Mouse (Mus musculus): ENCODE data around the gene Kif5c. TPM values are rescaled to one million over a fixed set of nuclear protein-coding genes. Genes with fewer than 3 reads are reported as not detected.

Kif5c gene
- polyA plus RNA-seq, 1 experiment from 2014 or later = 11.3 TPM

GRCm38 (mm10) chr2:49815696-49816320 is 196.7 kb downstream of the Kif5c start:
- 55% methylated on average over 3 of the region's 3 CpGs for WGBS
- peak; percentile 87 for ATAC-seq (replicated peaks; ENCODE audit: low FRiP score, low TSS enrichment, low read depth)
- H3K4me3 ChIP-seq (ENCODE audit: low read depth, low read length) = no peak overlapping the region
- H3K27ac ChIP-seq (ENCODE audit: low read depth) = no peak overlapping the region; the same call in 1 of the 2 replicates
- no peak overlapping the region for H3K4me2 ChIP-seq (ENCODE audit: low read length)
- no peaks in the 10 kb centered on the region for H3K27me3 ChIP-seq (replicated peaks; ENCODE audit: control insufficient read depth, insufficient read depth, low read length)
- no peak for DNase-seq (ENCODE audit: low spot score)
- H3K4me1 ChIP-seq (replicated peaks; ENCODE audit: control insufficient read depth, insufficient read depth, low read length) = peaks cover 11% of the 10 kb centered on the region; the same call in 1 of the 2 replicates
- no peaks in the 10 kb centered on the region for H3K36me3 ChIP-seq (ENCODE audit: control insufficient read depth, insufficient read depth, low read length)
- no peaks in the 10 kb centered on the region for H3K9me3 ChIP-seq (ENCODE audit: control insufficient read depth, low read length)
- H3K9ac ChIP-seq (ENCODE audit: low read length) = no peak overlapping the region

GRCm38 (mm10) chr2:49816549-49816948 is 197.5 kb downstream of the Kif5c start:
- H3K4me1 ChIP-seq (replicated peaks; ENCODE audit: control insufficient read depth, insufficient read depth, low read length) = peaks cover 11% of the 10 kb centered on the region; the same call in 1 of the 2 replicates
- 83% methylated on average over 5 of the region's 5 CpGs for WGBS
- DNase-seq (ENCODE audit: low spot score) (no peak), ATAC-seq (replicated peaks; ENCODE audit: low FRiP score, low TSS enrichment, low read depth) (no peak)
- no peaks in the 10 kb centered on the region for H3K36me3 ChIP-seq (ENCODE audit: control insufficient read depth, insufficient read depth, low read length)
- H3K9me3 ChIP-seq (ENCODE audit: control insufficient read depth, low read length) = no peaks in the 10 kb centered on the region
- no peak overlapping the region for H3K4me3 ChIP-seq (ENCODE audit: low read depth, low read length)
- no peak overlapping the region for H3K9ac ChIP-seq (ENCODE audit: low read length)
- no peak overlapping the region for H3K4me2 ChIP-seq (ENCODE audit: low read length)
- no peaks in the 10 kb centered on the region for H3K27me3 ChIP-seq (replicated peaks; ENCODE audit: control insufficient read depth, insufficient read depth, low read length)
- H3K27ac ChIP-seq (ENCODE audit: low read depth) = no peak overlapping the region

GRCm38 (mm10) chr2:49817151-49817550 is 198.1 kb downstream of the Kif5c start:
- ATAC-seq (replicated peaks; ENCODE audit: low FRiP score, low TSS enrichment, low read depth) (no peak), DNase-seq (ENCODE audit: low spot score) (no peak)
- H3K9me3 ChIP-seq (ENCODE audit: control insufficient read depth, low read length) = no peaks in the 10 kb centered on the region
- peaks cover 6% of the 10 kb centered on the region; the same call in 1 of the 2 replicates for H3K4me1 ChIP-seq (replicated peaks; ENCODE audit: control insufficient read depth, insufficient read depth, low read length)
- WGBS = 98% methylated on average over 3 of the region's 3 CpGs
- no peak overlapping the region for H3K27ac ChIP-seq (ENCODE audit: low read depth)
- H3K9ac ChIP-seq (ENCODE audit: low read length) = no peak overlapping the region
- no peaks in the 10 kb centered on the region for H3K27me3 ChIP-seq (replicated peaks; ENCODE audit: control insufficient read depth, insufficient read depth, low read length)
- H3K36me3 ChIP-seq (ENCODE audit: control insufficient read depth, insufficient read depth, low read length) = no peaks in the 10 kb centered on the region
- H3K4me2 ChIP-seq (ENCODE audit: low read length) = no peak overlapping the region
- no peak overlapping the region for H3K4me3 ChIP-seq (ENCODE audit: low read depth, low read length)

DNA sequence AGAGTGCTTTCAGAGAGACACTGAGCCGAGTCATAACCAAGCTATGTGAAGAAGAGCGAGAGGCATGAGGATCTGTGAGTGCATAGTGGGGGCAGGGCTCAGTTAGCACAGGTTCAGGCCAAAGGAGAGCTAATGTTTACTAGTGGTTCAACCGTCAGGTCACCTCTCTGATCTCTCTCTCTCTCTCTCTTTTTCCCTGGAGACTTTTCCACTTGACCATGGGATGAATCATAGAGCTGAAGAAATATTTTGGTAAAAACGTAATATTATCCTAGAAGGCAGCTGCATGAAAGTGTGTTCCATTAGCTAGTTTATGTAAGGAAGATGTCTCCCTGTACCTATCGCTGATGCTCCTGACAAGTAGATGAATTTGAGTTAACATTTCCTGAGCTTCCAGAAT is 199.0 kb downstream of the Kif5c start:
- 53% methylated on average over 5 of the region's 5 CpGs for WGBS
- Histone ChIP-seq H3K36me3 (ENCODE audit: control insufficient read depth, insufficient read depth, low read length) (no peaks in the 10 kb centered on the region), H3K4me2 (ENCODE audit: low read length) (no peak overlapping the region), H3K27me3 (replicated peaks; ENCODE audit: control insufficient read depth, insufficient read depth, low read length) (no peaks in the 10 kb centered on the region), H3K4me1 (replicated peaks; ENCODE audit: control insufficient read depth, insufficient read depth, low read length) (peaks cover 2% of the 10 kb centered on the region; the same call in 1 of the 2 replicates), H3K4me3 (ENCODE audit: low read depth, low read length) (no peak overlapping the region), H3K9ac (ENCODE audit: low read length) (no peak overlapping the region), H3K27ac (ENCODE audit: low read depth) (no peak overlapping the region), H3K9me3 (ENCODE audit: control insufficient read depth, low read length) (no peaks in the 10 kb centered on the region)
- DNase-seq (ENCODE audit: low spot score) (no peak), ATAC-seq (replicated peaks; ENCODE audit: low FRiP score, low TSS enrichment, low read depth) (no peak)

- no peak overlapping the region for H3K27ac ChIP-seq (ENCODE audit: low read depth)
- H3K4me2 ChIP-seq (ENCODE audit: low read length) = no peak overlapping the region
- no peak for ATAC-seq (replicated peaks; ENCODE audit: low FRiP score, low TSS enrichment, low read depth)
- H3K4me1 ChIP-seq (replicated peaks; ENCODE audit: control insufficient read depth, insufficient read depth, low read length) = no peaks in the 10 kb centered on the region
- H3K9ac ChIP-seq (ENCODE audit: low read length) = no peak overlapping the region
- H3K36me3 ChIP-seq (ENCODE audit: control insufficient read depth, insufficient read depth, low read length) = no peaks in the 10 kb centered on the region
- no peaks in the 10 kb centered on the region for H3K9me3 ChIP-seq (ENCODE audit: control insufficient read depth, low read length)
- 77% methylated on average over 1 of the region's 1 CpGs for WGBS
- no peak overlapping the region for H3K4me3 ChIP-seq (ENCODE audit: low read depth, low read length)
- DNase-seq (ENCODE audit: low spot score) = no peak
- H3K27me3 ChIP-seq (replicated peaks; ENCODE audit: control insufficient read depth, insufficient read depth, low read length) = no peaks in the 10 kb centered on the region
Measured at GRCm38 (mm10) chr2:49822312-49822711, 203.2 kb downstream of the Kif5c start.

Other genes with a start within 250 kb of the Kif5c start
- 8.7 and 10.5 TPM in 2 replicates for gene Epc2, start 167.8 kb upstream of the Kif5c start, polyA plus RNA-seq (2014; fragmentation: Nextera tagmentation; extraction: Ambion mirVana)
- 2.7 and 3.0 TPM in 2 replicates for gene Lypd6b, start 168.4 kb downstream of the Kif5c start, polyA plus RNA-seq (2014; fragmentation: Nextera tagmentation; extraction: Ambion mirVana)

Measured in intestine, embryonic 14.5 days (tissue).